Mouse (Mus musculus) heart, postnatal 0 days (tissue): ENCODE results near the gene Cbx1. TPM values are rescaled to one million over a fixed set of nuclear protein-coding genes. Genes with fewer than 3 reads are reported as not detected.

Experiments used
- ATAC-seq: fragments of 200-750 bp; cut with Nextera tagmentation; 2 replicates; pipeline ENCODE4 v1.8.0; 2017; ENCODE audit warnings: low read depth, moderate number of reproducible peaks, moderate library complexity; ENCODE audit not compliant: insufficient read depth
- DNase-seq: peaks from one replicate; pipeline ENCODE4 v3.0.0-alpha.2; 2016; ENCODE audit warnings: low spot score
- H3K27ac ChIP-seq: fragments of 300-500 bp; sonication (generic); 2 replicates; pipeline ENCODE4 v1.5.1; 2014; ENCODE audit warnings: low read depth, mild to moderate bottlenecking
- H3K27me3 ChIP-seq: fragments of 300-500 bp; sonication (generic); 2 replicates; pipeline ENCODE4 v1.6.1; 2014; ENCODE audit warnings: low read length, mixed read lengths; ENCODE audit not compliant: control insufficient read depth, insufficient read depth
- H3K36me3 ChIP-seq: fragments of 300-500 bp; sonication (generic); replicated peaks from 2 replicates; pipeline ENCODE4 v1.6.1; 2014; ENCODE audit warnings: low read length, mixed read lengths; ENCODE audit not compliant: control insufficient read depth, insufficient read depth
- H3K4me1 ChIP-seq: fragments of 300-500 bp; sonication (generic); 2 replicates; pipeline ENCODE4 v1.6.1; 2014; ENCODE audit warnings: antibody characterized with exemption; ENCODE audit not compliant: control insufficient read depth, insufficient read depth
- H3K4me2 ChIP-seq: fragments of 300-500 bp; sonication (generic); 2 replicates; pipeline ENCODE4 v1.6.1; 2014; ENCODE audit warnings: low read depth, mild to moderate bottlenecking, low read length, moderate library complexity
- H3K4me3 ChIP-seq: fragments of 300-500 bp; sonication (generic); 2 replicates; pipeline ENCODE4 v1.5.1; 2014; ENCODE audit warnings: low read depth, low read length
- H3K9ac ChIP-seq: fragments of 300-500 bp; sonication (generic); replicated peaks from 2 replicates; pipeline ENCODE4 v1.6.1; 2014; ENCODE audit warnings: low read depth, low read length, mixed read lengths
- H3K9me3 ChIP-seq: fragments of 300-500 bp; sonication (generic); replicated peaks from 2 replicates; pipeline ENCODE4 v1.6.1; 2016; ENCODE audit warnings: low read length; ENCODE audit not compliant: control insufficient read depth
- CTCF ChIP-seq: IDR thresholded peaks from 2 replicates; pipeline ENCODE4 v1.5.1; 2016; ENCODE audit warnings: antibody characterized with exemption, control low read depth, low read depth
- EP300 ChIP-seq: IDR thresholded peaks from 2 replicates; pipeline ENCODE4 v1.6.1; 2016; ENCODE audit warnings: antibody characterized with exemption, low read depth
- WGBS: fragments of 180-500 bp; shearing (Covaris S2); extraction: QIAGEN DNeasy Blood & Tissue Kit; methylation state at CpG from one replicate; pipeline ENCODE4 v1.1.7; 2014; 5-methylcytosine and 5-hydroxymethylcytosine counted together
- polyA plus RNA-seq: library from polyadenylated mRNA; unstranded; fragments of >200 nt; fragmentation: Nextera tagmentation; extraction: Ambion mirVana; gene quantifications from 2 replicates; pipeline ENCODE4 v1.2.1, GENCODE M21; 2015
- total RNA-seq: library from RNA; depleted of rRNA; stranded (reverse); fragments of >200 nt; gene quantifications from 2 replicates; pipeline ENCODE4 v1.2.3, GENCODE M21; 2014; ENCODE audit warnings: low replicate concordance

The Cbx1 gene
- total and polyA plus RNA-seq, 2 experiments from 2014 or later = 9.9 to 35.6 TPM

- WGBS = 51% methylated on average over 2 of the region's 2 CpGs
- no peaks in the 10 kb centered on the region for H3K9me3 ChIP-seq
- H3K36me3 ChIP-seq = no peaks in the 10 kb centered on the region
- H3K4me2 ChIP-seq = no peak overlapping the region
- DNase-seq = no peak
- no peak for ATAC-seq
- no peak overlapping the region for H3K9ac ChIP-seq
- H3K4me3 ChIP-seq = no peak overlapping the region
- no peak overlapping the region for H3K27ac ChIP-seq
- 0 out of 2 replicates have a peak, but pooled peaks cover 7% of the 10 kb centered on the region for H3K4me1 ChIP-seq
- TF ChIP-seq CTCF (no peak), EP300 (no peak)
- no peaks in the 10 kb centered on the region for H3K27me3 ChIP-seq
These were observed 44.0 kb downstream of the Cbx1 start for GRCm38 (mm10) chr11:96832973-96833372.

- Histone ChIP-seq H3K4me2 (no peak overlapping the region), H3K36me3 (no peaks in the 10 kb centered on the region), H3K4me3 (no peak overlapping the region), H3K9ac (no peak overlapping the region), H3K27ac (no peak overlapping the region), H3K9me3 (no peaks in the 10 kb centered on the region), H3K27me3 (no peaks in the 10 kb centered on the region), H3K4me1 (0 out of 2 replicates have a peak, but pooled peaks cover 5% of the 10 kb centered on the region)
- ATAC-seq = no peak
- DNase-seq = no peak
- no peak for TF ChIP-seq CTCF
- no peak for TF ChIP-seq EP300
- 87% methylated on average over 1 of the region's 1 CpGs for WGBS
These were observed 45.2 kb downstream of the Cbx1 start for GRCm38 (mm10) chr11:96834127-96834526.

GRCm38 (mm10) chr11:96837298-96837697, 48.4 kb downstream of the Cbx1 start:
- Histone ChIP-seq H3K4me2 (no peak overlapping the region), H3K27ac (no peak overlapping the region), H3K27me3 (no peaks in the 10 kb centered on the region), H3K9ac (no peak overlapping the region), H3K4me3 (no peak overlapping the region), H3K4me1 (no peaks in the 10 kb centered on the region), H3K9me3 (no peaks in the 10 kb centered on the region), H3K36me3 (no peaks in the 10 kb centered on the region)
- ATAC-seq (peak; percentile 85), DNase-seq (peak; percentile 58)
- TF ChIP-seq EP300 = no peak
- TF ChIP-seq CTCF = peak; percentile 63
- 29% methylated on average over 9 of the region's 9 CpGs for WGBS

GRCm38 (mm10) chr11:96838341-96838740, 49.4 kb downstream of the Cbx1 start:
- no peak for TF ChIP-seq CTCF
- no peak for TF ChIP-seq EP300
- Histone ChIP-seq H3K36me3 (no peaks in the 10 kb centered on the region), H3K4me3 (no peak overlapping the region), H3K4me1 (no peaks in the 10 kb centered on the region), H3K9ac (no peak overlapping the region), H3K4me2 (no peak overlapping the region), H3K9me3 (no peaks in the 10 kb centered on the region), H3K27me3 (no peaks in the 10 kb centered on the region), H3K27ac (no peak overlapping the region)
- no peak for DNase-seq
- 68% methylated on average over 4 of the region's 4 CpGs for WGBS
- no peak for ATAC-seq

GRCm38 (mm10) chr11:96839428-96839827, 50.5 kb downstream of the Cbx1 start:
- H3K27ac ChIP-seq = no peak overlapping the region
- H3K9ac ChIP-seq = no peak overlapping the region
- H3K36me3 ChIP-seq = no peaks in the 10 kb centered on the region
- 77% methylated on average over 7 of the region's 7 CpGs for WGBS
- no peaks in the 10 kb centered on the region for H3K9me3 ChIP-seq
- H3K4me3 ChIP-seq = no peak overlapping the region
- no peak for TF ChIP-seq EP300
- TF ChIP-seq CTCF = no peak
- no peaks in the 10 kb centered on the region for H3K27me3 ChIP-seq
- ATAC-seq = no peak
- H3K4me1 ChIP-seq = no peaks in the 10 kb centered on the region
- no peak for DNase-seq
- no peak overlapping the region for H3K4me2 ChIP-seq

GRCm38 (mm10) chr11:96839877-96840276, 51.0 kb downstream of the Cbx1 start:
- TF ChIP-seq EP300 = no peak
- TF ChIP-seq CTCF = no peak
- Histone ChIP-seq H3K9me3 (no peaks in the 10 kb centered on the region), H3K4me1 (no peaks in the 10 kb centered on the region), H3K27ac (no peak overlapping the region), H3K4me3 (no peak overlapping the region), H3K27me3 (no peaks in the 10 kb centered on the region), H3K4me2 (no peak overlapping the region), H3K9ac (no peak overlapping the region), H3K36me3 (no peaks in the 10 kb centered on the region)
- ATAC-seq (no peak), DNase-seq (no peak)
- 73% methylated on average over 3 of the region's 3 CpGs for WGBS
